Mouse (Mus musculus): Measurements from ENCODE around the gene Man1a.

DNA sequence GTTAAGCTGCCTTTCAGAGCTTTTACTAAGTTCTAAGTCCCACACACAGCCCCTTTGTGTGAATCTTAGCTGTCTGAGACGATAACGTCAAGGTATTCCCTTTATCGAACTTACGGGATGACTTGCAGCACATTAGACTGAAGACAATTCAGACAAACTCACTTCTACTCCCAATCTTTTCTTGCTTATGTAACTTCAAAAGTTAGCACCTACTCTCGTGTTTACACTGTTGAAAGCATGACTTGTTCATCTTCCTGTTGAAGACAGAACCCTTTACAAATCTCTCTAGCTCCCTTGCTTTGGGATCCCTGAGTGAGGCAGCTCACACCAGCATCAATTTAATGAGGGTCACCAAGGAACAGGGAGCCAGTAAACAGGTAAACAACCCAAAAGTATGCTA is 5.9 kb downstream of the Man1a start:
- no peak for TF ChIP-seq CTCF (IDR thresholded peaks at IDR 0.05; ENCODE audit: low read depth, low read length)
- no peak for TF ChIP-seq POLR2A (IDR thresholded peaks at IDR 0.05; ENCODE audit: extremely low read depth, insufficient read depth, low read length)
